Mouse (Mus musculus): ENCODE results near the gene Zmynd8. TPM values are rescaled to one million over a fixed set of nuclear protein-coding genes. Genes with fewer than 3 reads are reported as not detected.

Zmynd8 gene
- polyA plus RNA-seq, 1 experiment from 2014 or later, result 98.3 TPM

GRCm38 (mm10) chr2:165881585-165882431 lies 17.0 kb downstream of the Zmynd8 start:
- no peak for TF ChIP-seq CTCF (IDR thresholded peaks at IDR 0.05)
- no peaks in the 10 kb centered on the region for H3K27me3 ChIP-seq
- in situ Hi-C loops (cut with MboI; ENCODE audit: low pct_unique_long_range_greater_than_20kb), result no loop called here
- POLR2A ChIA-PET, result interaction anchor here (0.7 to 5.4 kb wide), 6 partner anchors 10 to 53 kb away, joined by 3 to 30 read pairs (median 4); no protein-coding TSS in a partner anchor
- DNase-seq (ENCODE audit: low read depth, low spot score) (no peak), ATAC-seq (no peak)
- CTCF ChIA-PET, result interaction anchor here (0.8 to 2.3 kb wide), 5 partner anchors 24 to 62 kb away, joined by 3 to 10 read pairs (median 4); no protein-coding TSS in a partner anchor

- no peak for DNase-seq (ENCODE audit: low read depth, low spot score)
- no peak for TF ChIP-seq CTCF (IDR thresholded peaks at IDR 0.05)
- ChIA-PET CTCF (interaction anchor here (0.7 to 2.3 kb wide), 5 partner anchors 24 to 62 kb away, joined by 3 to 10 read pairs (median 4); no protein-coding TSS in a partner anchor), POLR2A (interaction anchor here (0.7 to 5.4 kb wide), 5 partner anchors 10 to 52 kb away, joined by 3 to 30 read pairs (median 6); no protein-coding TSS in a partner anchor)
- in situ Hi-C loops (cut with MboI; ENCODE audit: low pct_unique_long_range_greater_than_20kb), result no loop called here
- no peaks in the 10 kb centered on the region for H3K27me3 ChIP-seq
- ATAC-seq, result no peak
Measured at GRCm38 (mm10) chr2:165881220-165881584, 17.6 kb downstream of the Zmynd8 start.

- ATAC-seq, result no peak
Measured at GRCm38 (mm10) chr2:165880501-165881182, 18.2 kb downstream of the Zmynd8 start.

GRCm38 (mm10) chr2:165879403-165880178 lies 19.2 kb downstream of the Zmynd8 start:
- ChIA-PET POLR2A (interaction anchor here (0.6 to 3.2 kb wide), 4 partner anchors 20 to 28 kb away, joined by 3 to 30 read pairs (median 4); no protein-coding TSS in a partner anchor), CTCF (interaction anchor here (1.3 to 2.3 kb wide), 3 partner anchors 11 to 34 kb away, joined by 4 to 10 read pairs (median 6); no protein-coding TSS in a partner anchor)
- ATAC-seq, result no peak
- TF ChIP-seq CTCF (IDR thresholded peaks at IDR 0.05), result no peak
- no peak for DNase-seq (ENCODE audit: low read depth, low spot score)
- in situ Hi-C loops (cut with MboI; ENCODE audit: low pct_unique_long_range_greater_than_20kb), result no loop called here
- H3K27me3 ChIP-seq, result no peaks in the 10 kb centered on the region

More at GRCm38 (mm10) chr2:165880501-165881182, 18.2 kb downstream of the Zmynd8 start:
- CTCF ChIA-PET, result interaction anchor here (0.7 to 2.3 kb wide), 7 partner anchors 12 to 61 kb away, joined by 3 to 10 read pairs (median 4); no protein-coding TSS in a partner anchor
- H3K27me3 ChIP-seq, result no peaks in the 10 kb centered on the region
- no peak for TF ChIP-seq CTCF (IDR thresholded peaks at IDR 0.05)
- DNase-seq (ENCODE audit: low read depth, low spot score), result no peak
- POLR2A ChIA-PET, result interaction anchor here (0.6 to 5.4 kb wide), 7 partner anchors 9 to 52 kb away, joined by 3 to 30 read pairs (median 6); no protein-coding TSS in a partner anchor
- in situ Hi-C loops (cut with MboI; ENCODE audit: low pct_unique_long_range_greater_than_20kb), result no loop called here

- ATAC-seq, result no peak
- DNase-seq (ENCODE audit: low read depth, low spot score), result no peak
- H3K27me3 ChIP-seq, result no peaks in the 10 kb centered on the region
- no peak for TF ChIP-seq CTCF (IDR thresholded peaks at IDR 0.05)
- in situ Hi-C loops (cut with MboI; ENCODE audit: low pct_unique_long_range_greater_than_20kb), result no loop called here
- POLR2A ChIA-PET, result interaction anchor here (1.0 kb wide), 1 partner anchor 19 kb away, joined by 3 read pairs; no protein-coding TSS in a partner anchor
- CTCF ChIA-PET, result interaction anchor here (1.3 to 1.4 kb wide), 2 partner anchors 10 to 35 kb away, joined by 4 to 6 read pairs; no protein-coding TSS in a partner anchor
Measured at GRCm38 (mm10) chr2:165878907-165879361, 19.9 kb downstream of the Zmynd8 start.

- ChIA-PET CTCF (interaction anchor here (0.9 to 2.1 kb wide), 2 partner anchors 9 to 13 kb away, joined by 3 to 6 read pairs; no protein-coding TSS in a partner anchor), POLR2A (no interaction called here)
- DNase-seq (ENCODE audit: low read depth, low spot score), result no peak
- H3K27me3 ChIP-seq, result no peaks in the 10 kb centered on the region
- in situ Hi-C loops (cut with MboI; ENCODE audit: low pct_unique_long_range_greater_than_20kb), result no loop called here
- ATAC-seq, result no peak
- TF ChIP-seq CTCF (IDR thresholded peaks at IDR 0.05), result no peak
Measured at GRCm38 (mm10) chr2:165878021-165878585, 20.7 kb downstream of the Zmynd8 start.

GRCm38 (mm10) chr2:165877180-165877579 lies 21.6 kb downstream of the Zmynd8 start:
- POLR2A ChIA-PET, result interaction anchor here (0.9 to 2.0 kb wide), 3 partner anchors 8 to 18 kb away, joined by 3 to 7 read pairs (median 5); no protein-coding TSS in a partner anchor
- TF ChIP-seq CTCF (IDR thresholded peaks at IDR 0.05), result no peak
- ATAC-seq, result no peak
- in situ Hi-C loops (cut with MboI; ENCODE audit: low pct_unique_long_range_greater_than_20kb), result no loop called here
- no peaks in the 10 kb centered on the region for H3K27me3 ChIP-seq
- CTCF ChIA-PET, result interaction anchor here (0.9 to 2.1 kb wide), 2 partner anchors 8 to 12 kb away, joined by 3 to 6 read pairs; no protein-coding TSS in a partner anchor
- DNase-seq (ENCODE audit: low read depth, low spot score), result no peak

- no peak for ATAC-seq
- CTCF ChIA-PET, result interaction anchor here (0.7 to 2.1 kb wide), 4 partner anchors 7 to 51 kb away, joined by 3 to 6 read pairs (median 4); no protein-coding TSS in a partner anchor
- in situ Hi-C loops (cut with MboI; ENCODE audit: low pct_unique_long_range_greater_than_20kb), result no loop called here
- no peak for TF ChIP-seq CTCF (IDR thresholded peaks at IDR 0.05)
- POLR2A ChIA-PET, result interaction anchor here (0.5 to 2.0 kb wide), 6 partner anchors 8 to 437 kb away, joined by 3 to 7 read pairs (median 4); no protein-coding TSS in a partner anchor
- H3K27me3 ChIP-seq, result no peaks in the 10 kb centered on the region
- DNase-seq (ENCODE audit: low read depth, low spot score), result no peak
Measured at GRCm38 (mm10) chr2:165876201-165876918, 22.5 kb downstream of the Zmynd8 start.
